Mouse (Mus musculus) heart, postnatal 0 days (tissue): ENCODE results near the gene B3gat2.

Source experiments
- CTCF ChIP-seq: IDR thresholded peaks from 2 replicates; pipeline ENCODE4 v1.5.1; 2016; ENCODE audit warnings: antibody characterized with exemption, control low read depth, low read depth
- EP300 ChIP-seq: IDR thresholded peaks from 2 replicates; pipeline ENCODE4 v1.6.1; 2016; ENCODE audit warnings: antibody characterized with exemption, low read depth

- TF ChIP-seq CTCF (no peak), EP300 (no peak)
These were observed 94.1 kb downstream of the B3gat2 start for GRCm38 (mm10) chr1:23855623-23856022.
